Mouse (Mus musculus): ENCODE measurements at regions not wholly inside any gene's neighbourhood (a gene's known extent, or its start where the extent isn't known, plus 50 kb on each side); places are given as distances from the start of the nearest gene placed in this dataset.
"Not testable (repeated sequence)": the region's sequence is repeated elsewhere in the genome, so short reads cannot be mapped to it uniquely, and the experiment has no call there.

GRCm38 (mm10) chr16:54983759-54984218 is 314.0 kb downstream of the Zpld1 start:
- ATAC-seq (ENCODE audit: low FRiP score, low read depth): peak; percentile 77; the same call in 1 of the 2 replicates
- Histone ChIP-seq H3K9ac (no peak overlapping the region), H3K4me2 (replicated peaks) (peak overlapping the region; percentile 45), H3K4me1 (peaks cover 3% of the 10 kb centered on the region; the same call in 1 of the 2 replicates), H3K27ac (no peak overlapping the region), H3K27me3 (replicated peaks) (no peaks in the 10 kb centered on the region), H3K4me3 (no peak overlapping the region), H3K36me3 (no peaks in the 10 kb centered on the region), H3K9me3 (no peaks in the 10 kb centered on the region)
- WGBS: 6% methylated on average over 9 of the region's 9 CpGs

DNA sequence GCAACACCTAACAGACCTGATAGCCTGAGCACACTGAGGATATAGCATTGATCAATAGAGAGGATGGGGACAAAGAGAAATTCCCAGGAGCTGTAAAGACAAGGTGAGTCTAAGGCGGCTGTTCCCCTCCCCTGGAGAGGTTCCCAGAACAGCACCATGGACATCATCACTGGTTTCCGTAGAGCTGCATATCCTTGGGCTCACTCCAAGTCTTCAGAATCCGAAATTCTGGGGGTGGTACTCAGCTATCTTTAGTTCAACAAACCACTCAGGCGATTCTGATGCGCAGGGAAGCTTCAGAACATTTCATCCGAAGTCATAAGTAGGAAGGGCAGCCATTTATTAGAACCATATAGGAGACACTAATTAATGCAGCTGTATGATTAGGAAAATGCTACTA is 327.4 kb downstream of the Zpld1 start:
- H3K4me2 ChIP-seq (replicated peaks): no peak overlapping the region
- no peak overlapping the region for H3K4me3 ChIP-seq
- 94% methylated on average over 6 of the region's 6 CpGs for WGBS
- H3K36me3 ChIP-seq: no peaks in the 10 kb centered on the region
- no peak for ATAC-seq (ENCODE audit: low FRiP score, low read depth)
- H3K9ac ChIP-seq: no peak overlapping the region
- no peaks in the 10 kb centered on the region for H3K27me3 ChIP-seq (replicated peaks)
- H3K9me3 ChIP-seq: no peaks in the 10 kb centered on the region
- no peaks in the 10 kb centered on the region for H3K4me1 ChIP-seq
- no peak overlapping the region for H3K27ac ChIP-seq

- no peaks in the 10 kb centered on the region for H3K4me1 ChIP-seq
- no peak for ATAC-seq (ENCODE audit: low FRiP score, low read depth)
- H3K9me3 ChIP-seq: no peaks in the 10 kb centered on the region
- no peak overlapping the region for H3K9ac ChIP-seq
- H3K4me2 ChIP-seq (replicated peaks): no peak overlapping the region
- WGBS: 69% methylated on average over 7 of the region's 7 CpGs
- H3K4me3 ChIP-seq: no peak overlapping the region
- H3K27ac ChIP-seq: no peak overlapping the region
- H3K36me3 ChIP-seq: no peaks in the 10 kb centered on the region
- H3K27me3 ChIP-seq (replicated peaks): no peaks in the 10 kb centered on the region
Measured at GRCm38 (mm10) chr16:54943808-54944315, 353.9 kb downstream of the Zpld1 start.

DNA sequence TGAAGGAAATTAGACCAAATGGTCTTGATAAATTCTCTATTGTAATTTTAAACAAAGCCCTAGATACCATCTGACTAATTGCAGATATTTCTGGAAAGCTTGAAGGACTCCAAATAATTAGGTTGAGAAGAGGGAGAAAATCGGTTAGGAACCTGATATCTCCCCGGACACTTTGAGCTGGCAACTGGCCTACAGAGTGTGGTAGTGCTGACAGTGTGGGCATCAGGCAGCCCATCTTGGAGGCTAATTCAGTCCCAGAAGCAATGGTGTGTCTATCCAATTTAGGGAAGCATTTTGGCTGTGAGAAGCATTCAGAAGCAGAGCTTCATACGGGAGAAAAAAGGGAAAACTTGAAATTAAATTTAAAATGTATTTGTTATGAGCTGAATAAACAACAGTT is 369.5 kb downstream of the Zpld1 start:
- WGBS: 80% methylated on average over 3 of the region's 3 CpGs

GRCm38 (mm10) chr16:54902911-54903310 is 394.9 kb downstream of the Zpld1 start:
- H3K4me1 ChIP-seq: no peaks in the 10 kb centered on the region
- 88% methylated on average over 4 of the region's 4 CpGs for WGBS
- no peak overlapping the region for H3K4me2 ChIP-seq (replicated peaks)
- no peaks in the 10 kb centered on the region for H3K27me3 ChIP-seq (replicated peaks)
- H3K4me3 ChIP-seq: no peak overlapping the region
- H3K9ac ChIP-seq: no peak overlapping the region
- H3K27ac ChIP-seq: no peak overlapping the region
- no peak for ATAC-seq (ENCODE audit: low FRiP score, low read depth)
- H3K9me3 ChIP-seq: no peaks in the 10 kb centered on the region
- H3K36me3 ChIP-seq: no peaks in the 10 kb centered on the region

More for the DNA sequence above, 369.5 kb downstream of the Zpld1 start:
- H3K4me3 ChIP-seq: no peak overlapping the region
- no peaks in the 10 kb centered on the region for H3K9me3 ChIP-seq
- H3K27me3 ChIP-seq (replicated peaks): no peaks in the 10 kb centered on the region
- no peaks in the 10 kb centered on the region for H3K36me3 ChIP-seq
- no peak overlapping the region for H3K9ac ChIP-seq
- H3K4me2 ChIP-seq (replicated peaks): no peak overlapping the region
- no peak for ATAC-seq (ENCODE audit: low FRiP score, low read depth)
- no peak overlapping the region for H3K27ac ChIP-seq
- H3K4me1 ChIP-seq: no peaks in the 10 kb centered on the region

GRCm38 (mm10) chr16:54901461-54901860 is 396.3 kb downstream of the Zpld1 start:
- Histone ChIP-seq H3K9ac (no peak overlapping the region), H3K27ac (no peak overlapping the region), H3K4me2 (replicated peaks) (no peak overlapping the region), H3K27me3 (replicated peaks) (no peaks in the 10 kb centered on the region), H3K36me3 (no peaks in the 10 kb centered on the region), H3K4me3 (no peak overlapping the region), H3K9me3 (no peaks in the 10 kb centered on the region), H3K4me1 (no peaks in the 10 kb centered on the region)
- WGBS: 77% methylated on average over 1 of the region's 1 CpGs
- ATAC-seq (ENCODE audit: low FRiP score, low read depth): no peak

GRCm38 (mm10) chr16:54894661-54895060 is 403.1 kb downstream of the Zpld1 start:
- Histone ChIP-seq H3K36me3 (no peaks in the 10 kb centered on the region), H3K27me3 (replicated peaks) (no peaks in the 10 kb centered on the region), H3K4me1 (no peaks in the 10 kb centered on the region), H3K9me3 (no peaks in the 10 kb centered on the region), H3K4me2 (replicated peaks) (no peak overlapping the region), H3K27ac (no peak overlapping the region), H3K4me3 (no peak overlapping the region), H3K9ac (no peak overlapping the region)
- no peak for ATAC-seq (ENCODE audit: low FRiP score, low read depth)
- WGBS: 90% methylated on average over 5 of the region's 5 CpGs

GRCm38 (mm10) chr16:54857369-54857768 is 440.4 kb downstream of the Zpld1 start:
- H3K27ac ChIP-seq: no peak overlapping the region
- H3K4me2 ChIP-seq (replicated peaks): no peak overlapping the region
- peak; percentile 70; the same call in 1 of the 2 replicates for ATAC-seq (ENCODE audit: low FRiP score, low read depth)
- H3K9ac ChIP-seq: no peak overlapping the region
- H3K4me3 ChIP-seq: no peak overlapping the region
- no peaks in the 10 kb centered on the region for H3K36me3 ChIP-seq
- H3K27me3 ChIP-seq (replicated peaks): no peaks in the 10 kb centered on the region
- no peaks in the 10 kb centered on the region for H3K9me3 ChIP-seq
- H3K4me1 ChIP-seq: no peaks in the 10 kb centered on the region

DNA sequence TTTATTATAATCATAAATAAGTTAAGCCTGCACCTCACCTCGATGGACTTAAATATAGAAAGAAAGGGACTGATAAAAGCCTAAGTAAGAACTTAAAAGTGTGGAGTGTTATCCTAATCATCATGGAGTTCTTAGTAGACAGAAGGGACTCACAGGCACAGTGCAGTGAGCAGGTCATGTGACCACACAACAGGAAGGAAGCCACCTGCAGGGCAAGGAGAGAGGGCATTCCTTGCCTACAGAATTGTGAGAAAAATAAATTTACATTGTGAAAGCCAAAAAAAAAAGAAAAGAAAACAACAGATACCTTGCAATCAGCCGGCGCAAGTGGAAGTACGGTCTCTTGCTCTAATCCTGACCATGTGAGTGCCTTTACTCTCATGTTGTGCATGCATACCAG is 454.8 kb downstream of the Zpld1 start:
- WGBS: 90% methylated on average over 4 of the region's 4 CpGs
- not testable (repeated sequence) for H3K36me3 ChIP-seq; H3K27me3 ChIP-seq (replicated peaks); ATAC-seq (ENCODE audit: low FRiP score, low read depth); H3K4me2 ChIP-seq (replicated peaks); H3K4me1 ChIP-seq; H3K9me3 ChIP-seq; H3K4me3 ChIP-seq; H3K9ac ChIP-seq; H3K27ac ChIP-seq
